Mouse (Mus musculus) thymus, adult 2 months (tissue): ENCODE data around the gene Fam20a. TPM values are rescaled to one million over a fixed set of nuclear protein-coding genes. Genes with fewer than 3 reads are reported as not detected.
A peak's percentile ranks its signal among the peaks of the same experiment; 100 is the strongest.

ENCODE experiments used
- DNase-seq: peaks from one replicate; pipeline ENCODE4 v3.0.0; 2021
- H3K27ac ChIP-seq: fragments of 200-500 bp; 2 replicates; pipeline ENCODE4 v1.5.1; 2012; ENCODE audit warnings: low read length, control low read depth; ENCODE audit not compliant: control insufficient read depth, insufficient read depth
- H3K27me3 ChIP-seq: fragments of 200-500 bp; 2 replicates; pipeline ENCODE4 v1.6.1; 2012; ENCODE audit warnings: mild to moderate bottlenecking, low read length, moderate library complexity, mixed read lengths; ENCODE audit not compliant: control insufficient read depth, insufficient read depth
- H3K36me3 ChIP-seq: fragments of 200-500 bp; 2 replicates; pipeline ENCODE4 v1.6.1; 2012; ENCODE audit warnings: mild to moderate bottlenecking, low read length, moderate library complexity; ENCODE audit not compliant: control insufficient read depth, insufficient read depth
- H3K4me1 ChIP-seq: fragments of 200-500 bp; replicated peaks from 2 replicates; pipeline ENCODE4 v1.6.1; 2012; ENCODE audit warnings: low read length; ENCODE audit not compliant: control insufficient read depth, insufficient read depth
- H3K4me3 ChIP-seq: fragments of 200-500 bp; 2 replicates; pipeline ENCODE4 v1.5.1; 2012; ENCODE audit warnings: mild to moderate bottlenecking, low read length, control low read depth, moderate library complexity; ENCODE audit not compliant: control insufficient read depth, insufficient read depth
- CTCF ChIP-seq: fragments of 200-500 bp; IDR thresholded peaks from 2 replicates; pipeline ENCODE4 v1.5.1; 2012; ENCODE audit warnings: mild to moderate bottlenecking, control low read depth, low read length, moderate library complexity, borderline replicate concordance; ENCODE audit not compliant: control insufficient read depth, poor library complexity, insufficient read depth; ENCODE audit errors: extremely low read depth
- POLR2A ChIP-seq: fragments of 200-500 bp; IDR thresholded peaks from 2 replicates; pipeline ENCODE4 v1.6.1; 2012; ENCODE audit warnings: mild to moderate bottlenecking, low read length, control low read depth, moderate library complexity; ENCODE audit not compliant: control insufficient read depth, poor library complexity, insufficient read depth; ENCODE audit errors: extremely low read depth
- WGBS: fragments of 180-500 bp; shearing (Covaris S2); methylation state at CpG from one replicate; pipeline ENCODE4 v1.1.7; 2018; 5-methylcytosine and 5-hydroxymethylcytosine counted together
- polyA plus RNA-seq: library from polyadenylated mRNA; depleted of rRNA; stranded (reverse); fragments of >200 nt; gene quantifications from 2 replicates; pipeline ENCODE4 v1.2.3, GENCODE M21; 2012

Fam20a gene
- polyA plus RNA-seq, 1 experiment, result 3.2 TPM

DNA sequence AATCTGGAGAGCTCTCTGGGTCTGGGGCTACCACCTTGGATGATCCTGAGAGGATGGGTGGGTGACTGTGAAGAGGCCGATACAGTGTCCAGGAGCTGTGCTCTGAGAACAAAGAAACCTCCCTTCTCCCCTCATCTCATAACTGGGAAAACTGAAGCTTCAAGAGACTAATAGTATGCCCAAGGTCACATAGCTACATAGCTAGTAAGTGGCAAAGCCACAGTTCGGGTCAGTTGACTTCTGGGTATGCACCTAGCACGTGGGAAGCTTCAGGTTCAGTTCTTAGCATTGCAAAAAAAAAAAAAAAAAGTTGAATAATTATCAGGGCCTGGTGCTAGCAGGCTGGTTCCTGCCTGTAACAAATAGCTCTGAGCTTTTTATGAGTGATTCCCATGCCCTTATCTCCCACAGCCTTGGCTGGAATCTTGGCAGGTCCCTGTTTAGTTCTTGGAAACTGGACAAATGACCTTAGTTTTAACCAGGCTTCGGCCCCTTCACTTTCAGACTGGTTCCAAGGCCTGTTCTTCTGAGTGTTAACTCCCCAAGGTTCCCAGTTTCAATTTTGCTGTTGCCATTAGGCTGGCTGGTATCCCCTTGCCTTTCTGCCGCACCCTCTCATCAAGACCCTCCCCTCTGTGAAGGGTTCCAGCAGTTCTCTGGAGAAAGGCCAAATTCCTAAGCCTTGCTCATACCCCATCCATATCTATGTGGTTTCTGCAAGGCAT lies 80.4 kb downstream of the Fam20a start:
- H3K4me3 ChIP-seq, result no peak overlapping the region
- no peaks in the 10 kb centered on the region for H3K36me3 ChIP-seq
- H3K27ac ChIP-seq, result no peak overlapping the region
- DNase-seq, result no peak
- no peak for TF ChIP-seq POLR2A
- TF ChIP-seq CTCF, result no peak
- no peaks in the 10 kb centered on the region for H3K4me1 ChIP-seq
- WGBS, result 87% methylated on average over 5 of the region's 5 CpGs
- no peaks in the 10 kb centered on the region for H3K27me3 ChIP-seq

DNA sequence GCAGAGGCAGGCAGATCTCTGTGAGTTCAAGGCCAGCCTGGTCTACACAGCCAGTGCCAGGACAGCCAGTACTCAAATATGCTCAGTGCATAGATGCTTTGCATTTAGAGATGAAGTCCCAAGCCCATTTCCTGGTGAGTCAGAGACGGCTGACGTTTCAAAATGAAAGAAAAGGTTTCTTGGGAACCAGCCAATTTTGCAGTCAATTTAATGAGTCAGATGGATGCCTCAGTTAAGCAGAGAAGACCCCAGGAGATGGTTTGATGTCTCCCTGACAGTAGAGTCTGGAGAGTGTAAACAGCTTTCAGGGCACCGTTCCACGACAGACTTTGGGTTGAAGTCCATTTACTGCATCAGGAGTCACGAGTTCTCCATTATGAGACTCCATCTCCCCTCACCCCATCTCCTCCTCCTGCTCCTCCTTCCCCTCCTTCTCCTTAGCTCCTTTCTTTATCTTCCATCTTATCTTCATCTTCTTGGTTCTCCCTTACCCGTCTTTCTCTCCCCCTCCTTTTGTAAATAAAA lies 86.1 kb downstream of the Fam20a start:
- Histone ChIP-seq H3K4me1 (no peaks in the 10 kb centered on the region), H3K36me3 (no peaks in the 10 kb centered on the region), H3K27me3 (no peaks in the 10 kb centered on the region), H3K4me3 (no peak overlapping the region), H3K27ac (no peak overlapping the region)
- no peak for DNase-seq
- TF ChIP-seq POLR2A (no peak), CTCF (no peak)
- 72% methylated on average over 6 of the region's 6 CpGs for WGBS

- Histone ChIP-seq H3K36me3 (no peaks in the 10 kb centered on the region), H3K27ac (no peak overlapping the region), H3K4me3 (no peak overlapping the region), H3K27me3 (no peaks in the 10 kb centered on the region), H3K4me1 (no peaks in the 10 kb centered on the region)
- DNase-seq, result no peak
- WGBS, result 90% methylated on average over 9 of the region's 9 CpGs
- no peak for TF ChIP-seq CTCF
- no peak for TF ChIP-seq POLR2A
Observed at GRCm38 (mm10) chr11:109634928-109635327, 87.2 kb downstream of the Fam20a start.

DNA sequence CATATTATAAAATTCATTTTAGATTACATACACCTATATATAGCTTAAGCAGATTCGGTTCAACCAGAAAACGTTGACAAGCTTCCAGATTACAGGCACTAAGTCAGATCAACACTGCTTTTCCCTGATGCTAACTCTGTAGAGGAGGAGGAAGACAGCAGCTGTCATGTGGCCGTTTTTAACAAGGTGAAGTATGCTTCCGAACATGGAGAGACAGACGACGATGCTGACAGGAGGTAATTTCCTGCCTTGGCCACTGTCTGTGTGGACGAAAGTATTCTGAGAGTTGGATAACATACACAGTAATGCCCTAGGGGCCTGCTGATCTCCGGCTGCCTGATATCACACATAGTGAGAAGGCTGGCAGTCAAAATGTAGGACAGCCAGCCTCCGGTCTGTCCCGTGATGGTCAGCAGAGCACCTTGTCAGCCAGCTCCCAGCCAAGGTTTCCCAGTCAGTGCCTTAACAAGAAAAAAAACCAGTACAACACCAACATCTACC lies 93.0 kb downstream of the Fam20a start:
- Histone ChIP-seq H3K27me3 (no peaks in the 10 kb centered on the region), H3K27ac (no peak overlapping the region), H3K4me3 (no peak overlapping the region), H3K4me1 (no peaks in the 10 kb centered on the region), H3K36me3 (no peaks in the 10 kb centered on the region)
- TF ChIP-seq POLR2A (no peak), CTCF (no peak)
- 92% methylated on average over 10 of the region's 10 CpGs for WGBS
- DNase-seq, result no peak

DNA sequence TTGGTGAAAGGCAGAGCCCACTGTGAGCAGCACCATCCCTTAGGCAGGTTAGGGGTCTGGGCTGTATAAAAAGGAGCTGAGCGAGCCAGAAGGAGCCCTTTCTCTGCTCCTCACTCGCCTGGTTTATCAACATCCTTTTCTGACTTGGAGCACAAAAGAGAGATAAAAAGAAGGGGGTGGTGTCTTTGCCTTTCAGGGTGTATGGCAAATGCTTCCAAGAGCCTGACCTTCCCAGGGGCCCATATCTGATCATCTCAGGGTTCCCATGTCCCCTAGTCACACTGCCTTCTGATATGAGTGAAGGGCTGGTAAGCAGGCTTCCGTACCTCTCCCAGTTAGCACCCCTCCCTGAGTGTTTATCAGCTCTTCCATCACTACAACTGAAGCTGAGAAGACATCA lies 94.0 kb downstream of the Fam20a start:
- Histone ChIP-seq H3K4me3 (no peak overlapping the region), H3K36me3 (no peaks in the 10 kb centered on the region), H3K4me1 (no peaks in the 10 kb centered on the region), H3K27ac (no peak overlapping the region), H3K27me3 (no peaks in the 10 kb centered on the region)
- no peak for DNase-seq
- TF ChIP-seq CTCF (no peak), POLR2A (no peak)
- 96% methylated on average over 3 of the region's 3 CpGs for WGBS

DNA sequence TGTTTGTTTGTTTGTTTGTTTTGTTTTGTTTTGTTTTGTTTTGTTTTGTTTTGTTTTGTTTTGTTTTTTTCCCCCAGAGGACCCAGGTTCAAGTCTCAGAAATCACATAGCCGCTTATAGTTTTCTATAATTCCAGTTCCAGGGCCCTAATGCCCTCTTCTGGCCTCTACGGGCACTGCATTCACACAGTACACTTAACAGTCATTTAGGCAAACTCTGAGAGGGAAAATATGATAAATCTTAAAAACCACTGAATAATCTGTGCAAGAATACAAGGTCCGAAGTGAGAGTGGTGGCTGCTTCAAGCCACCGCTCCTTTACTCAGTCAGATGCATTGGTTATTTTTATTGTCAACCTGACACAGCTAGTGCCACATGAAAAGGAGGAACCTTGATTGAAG lies 94.4 kb downstream of the Fam20a start:
- H3K27me3 ChIP-seq, result no peaks in the 10 kb centered on the region

More for the DNA sequence above, 94.4 kb downstream of the Fam20a start:
- TF ChIP-seq POLR2A (no peak), CTCF (no peak)
- 92% methylated on average over 4 of the region's 4 CpGs for WGBS
- Histone ChIP-seq H3K27ac (no peak overlapping the region), H3K4me3 (no peak overlapping the region), H3K36me3 (no peaks in the 10 kb centered on the region), H3K4me1 (peaks cover 1% of the 10 kb centered on the region)
- peak; percentile 23 for DNase-seq
